Mouse (Mus musculus) adrenal gland, adult 2 months (tissue): ENCODE results near the gene Faah. TPM values are rescaled to one million over a fixed set of nuclear protein-coding genes. Genes with fewer than 3 reads are reported as not detected.

Experiments
- DNase-seq: peaks from one replicate; pipeline ENCODE4 v3.0.0; 2021
- polyA plus RNA-seq: library from polyadenylated mRNA; depleted of rRNA; stranded (reverse); fragments of >200 nt; gene quantifications from 2 replicates; pipeline ENCODE4 v1.2.3, GENCODE M21; 2012
- total RNA-seq, 2 experiments: library from RNA; stranded (reverse); gene quantifications; 2 replicates each; pipeline ENCODE4 v1.2.3; 2021

Gene Faah
- total and polyA plus RNA-seq, 3 experiments = 3.7 to 4.8 (median 4.7) TPM

GRCm38 (mm10) chr4:116000671-116001070, 17.1 kb downstream of the Faah start:
- no peak for DNase-seq

- DNase-seq = no peak
Measured at GRCm38 (mm10) chr4:115996729-115997128, 21.0 kb downstream of the Faah start.

- no peak for DNase-seq
Measured at GRCm38 (mm10) chr4:115995376-115995730, 22.4 kb downstream of the Faah start.

- DNase-seq = no peak
Measured at GRCm38 (mm10) chr4:115994662-115995375, 22.9 kb downstream of the Faah start.

- DNase-seq = no peak
Measured at GRCm38 (mm10) chr4:115989382-115989781, 28.3 kb downstream of the Faah start.

- no peak for DNase-seq
Measured at GRCm38 (mm10) chr4:115987858-115988530, 29.7 kb downstream of the Faah start.

GRCm38 (mm10) chr4:115987436-115987835, 30.3 kb downstream of the Faah start:
- no peak for DNase-seq

GRCm38 (mm10) chr4:115984967-115985366, 32.8 kb downstream of the Faah start:
- DNase-seq = no peak

- DNase-seq = peak; percentile 84
Measured at GRCm38 (mm10) chr4:115984111-115984510, 33.6 kb downstream of the Faah start.

- peak; percentile 60 for DNase-seq
Measured at GRCm38 (mm10) chr4:115980676-115981075, 37.0 kb downstream of the Faah start.

GRCm38 (mm10) chr4:115979437-115979836, 38.3 kb downstream of the Faah start:
- no peak for DNase-seq

- no peak for DNase-seq
Measured at GRCm38 (mm10) chr4:115978911-115979310, 38.8 kb downstream of the Faah start.

- DNase-seq = no peak
Measured at GRCm38 (mm10) chr4:115972543-115972942, 45.2 kb downstream of the Faah start.

GRCm38 (mm10) chr4:115964446-115964845, 53.3 kb downstream of the Faah start:
- DNase-seq = no peak

GRCm38 (mm10) chr4:115963751-115964150, 54.0 kb downstream of the Faah start:
- no peak for DNase-seq

- peak; percentile 52 for DNase-seq
Measured at GRCm38 (mm10) chr4:115962671-115963412, 54.9 kb downstream of the Faah start.

GRCm38 (mm10) chr4:115961991-115962390, 55.7 kb downstream of the Faah start:
- DNase-seq = no peak

- no peak for DNase-seq
Measured at GRCm38 (mm10) chr4:115959546-115959945, 58.2 kb downstream of the Faah start.

- no peak for DNase-seq
Measured at GRCm38 (mm10) chr4:115955494-115955775, 62.3 kb downstream of the Faah start.

- no peak for DNase-seq
Measured at GRCm38 (mm10) chr4:115954656-115955493, 62.9 kb downstream of the Faah start.

- no peak for DNase-seq
Measured at GRCm38 (mm10) chr4:115953559-115953958, 64.2 kb downstream of the Faah start.

GRCm38 (mm10) chr4:115952758-115953157, 65.0 kb downstream of the Faah start:
- peak; percentile 43 for DNase-seq
